Mouse (Mus musculus) embryonic fibroblast, embryonic 13.5 days (primary cell): ENCODE measurements around the gene Drosha.
"Not testable (repeated sequence)": the region's sequence is repeated elsewhere in the genome, so short reads cannot be mapped to it uniquely, and the experiment has no call there.

ENCODE experiments used
- CTCF ChIP-seq: IDR thresholded peaks from 2 replicates; pipeline ENCODE4 v1.5.1; 2011; ENCODE audit warnings: mild to moderate bottlenecking, control low read depth, low read length, moderate library complexity, borderline replicate concordance; ENCODE audit not compliant: insufficient read depth
- POLR2A ChIP-seq: IDR thresholded peaks from 2 replicates; pipeline ENCODE4 v1.6.1; 2011; ENCODE audit warnings: low read depth, mild to moderate bottlenecking, control low read depth, low read length, moderate library complexity

- not testable (repeated sequence) for TF ChIP-seq POLR2A, CTCF
Observed at GRCm38 (mm10) chr15:12919326-12919966, 94.8 kb downstream of the Drosha start.
